ENCODE assay signal across 8 mouse cellular contexts in genomic region chr11:116411582-116411981, GRCm38 (mm10). TPM values are rescaled to one million over a fixed set of nuclear protein-coding genes. Genes with fewer than 3 reads are reported as not detected.
DNase-seq lines count a peak whose midpoint lies in the region; ATAC-seq lines count a peak whose summit lies in the region.

No protein-coding gene starts in this region.

- peak overlapping the region; percentile 95 for H3K4me2 ChIP-seq in heart, embryonic 13.5 days
- peak overlapping the region; percentile 92 for H3K4me2 ChIP-seq in forebrain, embryonic 15.5 days (replicated peaks)

- intact Hi-C loops in heart, postnatal 14 days (cut with DNase I), result no loop called here

- H3K27me3 ChIP-seq in heart, embryonic 13.5 days (replicated peaks), result peaks cover 11% of the 10 kb centered on the region; the same call in 1 of the 2 replicates
- no peaks in the 10 kb centered on the region for H3K27me3 ChIP-seq in forebrain, embryonic 15.5 days
- H3K27me3 ChIP-seq in midbrain, embryonic 10.5 days (ENCODE audit: low read depth, poor library complexity, severe bottlenecking), result peaks cover 32% of the 10 kb centered on the region

- no peak overlapping the region for H3K27ac ChIP-seq in heart, embryonic 13.5 days (replicated peaks)
- peak overlapping the region; percentile 95 for H3K27ac ChIP-seq in forebrain, embryonic 15.5 days (replicated peaks)
- H3K27ac ChIP-seq in midbrain, embryonic 10.5 days (replicated peaks), result no peak overlapping the region

- 22% methylated on average over 6 of the region's 6 CpGs for WGBS in heart, embryonic 13.5 days
- WGBS in forebrain, embryonic 15.5 days, result 6% methylated on average over 6 of the region's 6 CpGs
- 13% methylated on average over 6 of the region's 6 CpGs for WGBS in midbrain, embryonic 10.5 days

- peak overlapping the region; percentile 79 for H3K4me3 ChIP-seq in heart, embryonic 13.5 days
- H3K4me3 ChIP-seq in forebrain, embryonic 15.5 days, result peak overlapping the region; percentile 83
- peak overlapping the region; percentile 84 for H3K4me3 ChIP-seq in midbrain, embryonic 10.5 days

- H3K4me1 ChIP-seq in heart, embryonic 13.5 days, result peaks cover 24% of the 10 kb centered on the region
- peaks cover 23% of the 10 kb centered on the region for H3K4me1 ChIP-seq in forebrain, embryonic 15.5 days
- H3K4me1 ChIP-seq in midbrain, embryonic 10.5 days, result peaks cover 32% of the 10 kb centered on the region

- H3K36me3 ChIP-seq in heart, embryonic 13.5 days, result 0 out of 2 replicates have a peak, but pooled peaks cover under 1% of the 10 kb centered on the region
- H3K36me3 ChIP-seq in forebrain, embryonic 15.5 days, result no peaks in the 10 kb centered on the region
- peaks cover 9% of the 10 kb centered on the region; the same call in 1 of the 2 replicates for H3K36me3 ChIP-seq in midbrain, embryonic 10.5 days

- no peaks in the 10 kb centered on the region for H3K9me3 ChIP-seq in heart, embryonic 13.5 days
- H3K9me3 ChIP-seq in forebrain, embryonic 15.5 days, result no peaks in the 10 kb centered on the region
- H3K9me3 ChIP-seq in midbrain, embryonic 10.5 days (replicated peaks), result no peaks in the 10 kb centered on the region

- no peak for DNase-seq in heart, postnatal 14 days
- DNase-seq in ZHBTc4 (ENCODE audit: low read depth, low spot score) (peak; percentile 61), adipocyte (ENCODE audit: low spot score) (no peak)
- DNase-seq in midbrain, embryonic 10.5 days (ENCODE audit: low spot score), result no peak
- no peak for DNase-seq in embryo, embryonic 10.5 days (ENCODE audit: low spot score)
- no peak for DNase-seq in urinary bladder, adult 2 months (ENCODE audit: low spot score)

- H3K9ac ChIP-seq in heart, embryonic 13.5 days, result peak overlapping the region; percentile 93
- peak overlapping the region; percentile 95 for H3K9ac ChIP-seq in forebrain, embryonic 15.5 days (replicated peaks)

- ATAC-seq in heart, embryonic 13.5 days (ENCODE audit: extremely low read depth, insufficient number of reproducible peaks, low FRiP score, low TSS enrichment), result no peak
- no peak for ATAC-seq in forebrain, embryonic 15.5 days (replicated peaks)

RNA-seq across cellular contexts. Expression of gene Rnf157, which starts 1.2 kb away (rescaled TPM):
- polyA plus RNA-seq in heart, embryonic 13.5 days (2015; fragmentation: Nextera tagmentation; extraction: Ambion mirVana), result 4.0 and 6.1 TPM in 2 replicates
- total RNA-seq in heart, postnatal 14 days (2021), result 1 to 10 TPM; 5.8 to 8.8 TPM
- polyA plus RNA-seq in forebrain, embryonic 15.5 days (2015; fragmentation: Nextera tagmentation; extraction: Ambion mirVana), result 53.4 and 55.6 TPM in 2 replicates
- 5.3 and 10.1 TPM in 2 replicates for polyA plus RNA-seq in midbrain, embryonic 10.5 days (2016; fragmentation: Nextera tagmentation; extraction: Ambion mirVana)
- polyA plus RNA-seq in urinary bladder, adult 2 months (2012; rRNA removed), result 5.0 and 8.3 TPM in 2 replicates

RNA-seq across cellular contexts. Expression of gene Ubald2, which starts 22.3 kb away (rescaled TPM):
- polyA plus RNA-seq in heart, embryonic 13.5 days (2015; fragmentation: Nextera tagmentation; extraction: Ambion mirVana), result 31.0 and 32.3 TPM in 2 replicates
- 10 to 100 TPM; 41.2 to 42.9 TPM for total RNA-seq in heart, postnatal 14 days (2021)
- polyA plus RNA-seq in forebrain, embryonic 15.5 days (2015; fragmentation: Nextera tagmentation; extraction: Ambion mirVana), result 58.8 and 59.5 TPM in 2 replicates
- 37.5 and 40.9 TPM in 2 replicates for polyA plus RNA-seq in midbrain, embryonic 10.5 days (2016; fragmentation: Nextera tagmentation; extraction: Ambion mirVana)
- polyA plus RNA-seq in urinary bladder, adult 2 months (2012; rRNA removed), result 89.8 and 104 TPM in 2 replicates

RNA-seq across cellular contexts. Expression of gene Qrich2, which starts 54.5 kb away (rescaled TPM):
- not detected in 2 replicates for polyA plus RNA-seq in heart, embryonic 13.5 days (2015; fragmentation: Nextera tagmentation; extraction: Ambion mirVana)
- total RNA-seq in heart, postnatal 14 days (2021), result not detected
- polyA plus RNA-seq in forebrain, embryonic 15.5 days (2015; fragmentation: Nextera tagmentation; extraction: Ambion mirVana), result not detected in 2 replicates
- 0.10 and 0.21 TPM in 2 replicates for polyA plus RNA-seq in midbrain, embryonic 10.5 days (2016; fragmentation: Nextera tagmentation; extraction: Ambion mirVana)
- 0.06 and 0.12 TPM in 2 replicates for polyA plus RNA-seq in urinary bladder, adult 2 months (2012; rRNA removed)
